Mouse (Mus musculus) embryonic stem cell, embryonic (primary cell): ENCODE measurements around the gene Cd40.

Source experiments
- CTCF ChIA-PET, 4 experiments: fragments of 300-600 bp in 2 of 4; fragments of 350-600 bp in 2 of 4; sonication (Branson Sonifier 250); formaldehyde crosslinking; loops; one replicate each; lab custom pipeline; 2022; ENCODE audit warnings: inconsistent platforms in 2 of 4; lab: Charles Lee
- POLR2A ChIA-PET, 4 experiments: fragments of 300-600 bp in 2 of 4; fragments of 350-600 bp in 2 of 4; sonication (Branson Sonifier 250); formaldehyde crosslinking; loops; one replicate each; lab custom pipeline; 2022; ENCODE audit warnings: antibody characterized with exemption in 4 of 4, inconsistent platforms in 1 of 4; lab: Charles Lee

The Cd40 gene

DNA sequence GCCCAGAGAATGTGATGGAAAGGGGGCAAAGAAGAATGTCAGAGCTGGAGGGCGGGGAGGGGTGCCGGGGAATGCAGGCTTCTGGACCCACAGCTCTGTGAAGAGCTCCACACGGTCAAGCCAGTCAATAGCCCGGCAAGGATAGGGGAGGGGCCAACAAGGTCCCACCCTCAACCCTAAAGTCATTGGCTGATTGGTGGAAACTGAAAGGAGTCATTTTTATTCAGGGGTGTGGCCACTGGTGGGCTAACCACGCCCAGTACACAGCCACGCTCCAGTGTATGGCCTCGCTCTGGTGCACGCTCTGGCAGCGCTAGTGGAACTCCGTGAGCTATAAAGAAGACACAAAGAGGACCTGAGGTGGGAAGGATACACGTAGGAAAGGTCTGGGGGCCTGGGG lies 58.3 kb downstream of the Cd40 start:
- CTCF ChIA-PET, result interaction anchor here in 2 of 4 experiments (0.6 to 2.3 kb wide), 4 partner anchors 40 to 156 kb away, joined by 3 to 10 read pairs (median 4); partner anchors contain the start of gene Slc12a5 (in 1 of the 2)

DNA sequence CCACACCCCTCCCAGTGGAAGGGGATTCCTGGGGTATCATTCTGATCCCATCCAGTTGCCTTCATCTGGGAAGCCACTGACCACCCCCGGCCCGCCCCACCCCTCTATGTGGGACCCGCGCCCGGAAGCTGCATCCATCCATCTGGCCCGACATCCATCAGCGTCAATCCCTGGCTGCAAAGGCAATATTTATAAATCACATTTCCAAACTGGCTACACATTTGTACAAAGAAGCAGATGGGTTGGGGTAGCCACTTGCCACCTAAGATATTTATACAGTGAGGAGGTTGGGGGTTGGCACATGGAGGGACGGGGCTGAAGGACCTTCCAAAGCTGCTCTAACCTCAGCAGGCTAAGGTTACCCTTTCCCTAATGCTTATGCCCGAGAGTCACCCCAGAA lies 65.3 kb downstream of the Cd40 start:
- ChIA-PET POLR2A (interaction anchor here in 2 of 4 experiments (0.6 to 1.2 kb wide), 2 partner anchors 13 to 704 kb away, joined by 3 to 6 read pairs; no protein-coding TSS in a partner anchor), CTCF (interaction anchor here in 2 of 4 experiments (0.6 to 1.9 kb wide), 2 partner anchors 8 to 20 kb away, joined by 3 to 4 read pairs; no protein-coding TSS in a partner anchor)

More for the DNA sequence above, 58.3 kb downstream of the Cd40 start:
- POLR2A ChIA-PET, result interaction anchor here in 2 of 4 experiments (0.6 to 2.9 kb wide), 7 partner anchors 9 to 687 kb away, joined by 3 to 8 read pairs (median 3); partner anchors contain the start of genes Acot8 (in 1 of the 2), Slc12a5 (in 1 of the 2) and Zswim3 (in 1 of the 2)

DNA sequence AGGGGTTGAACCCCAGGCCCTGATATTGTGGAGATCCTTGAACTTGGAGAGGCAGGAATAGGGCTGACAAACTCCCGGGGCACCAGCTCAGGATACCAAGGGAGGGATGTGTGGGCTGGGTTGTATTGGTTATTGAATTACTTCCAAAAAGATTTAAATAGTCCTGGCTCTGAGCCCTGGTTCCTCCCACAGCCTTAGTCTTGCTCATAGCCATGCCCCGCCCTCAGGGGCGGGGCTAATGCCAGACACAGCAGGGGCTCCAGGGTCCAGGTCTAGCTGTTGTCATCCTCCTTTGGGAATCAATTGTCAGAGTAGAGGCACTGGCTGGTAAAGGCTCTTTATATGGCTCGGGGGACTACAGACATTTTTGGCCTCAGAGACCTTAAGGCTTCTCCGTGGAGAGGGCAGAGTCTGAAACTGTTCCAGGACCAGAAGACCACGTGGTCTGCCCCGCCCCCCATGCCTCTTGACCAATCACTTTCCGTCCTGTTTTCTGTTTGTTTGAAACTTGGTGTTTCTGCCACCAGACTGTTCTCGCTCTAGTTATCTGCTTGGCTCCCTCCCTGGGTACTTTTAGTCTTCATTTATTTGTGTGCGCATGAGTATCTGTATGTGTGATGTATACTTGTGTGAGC lies 65.9 kb downstream of the Cd40 start:
- CTCF ChIA-PET, result interaction anchor here in 2 of 4 experiments (0.6 to 1.9 kb wide), 2 partner anchors 9 to 19 kb away, joined by 3 to 4 read pairs; no protein-coding TSS in a partner anchor
- POLR2A ChIA-PET, result interaction anchor here in 2 of 4 experiments (0.6 to 1.2 kb wide), 2 partner anchors 12 to 703 kb away, joined by 3 to 6 read pairs; no protein-coding TSS in a partner anchor
